Mouse (Mus musculus) brown adipose tissue, adult 24 weeks (tissue): ENCODE results near the gene Adgra3. TPM values are rescaled to one million over a fixed set of nuclear protein-coding genes. Genes with fewer than 3 reads are reported as not detected.

Source experiments
- H3K27ac ChIP-seq: fragments of 200-500 bp; replicated peaks from 2 replicates; pipeline ENCODE4 v1.5.1; 2012; ENCODE audit warnings: low read depth, mild to moderate bottlenecking, low read length
- H3K4me1 ChIP-seq: fragments of 200-500 bp; 2 replicates; pipeline ENCODE4 v1.6.1; 2012; ENCODE audit warnings: low read length, mixed read lengths; ENCODE audit not compliant: control insufficient read depth, insufficient read depth, insufficient read length
- H3K4me3 ChIP-seq: fragments of 200-500 bp; 2 replicates; pipeline ENCODE4 v1.5.1; 2012; ENCODE audit warnings: low read depth, mild to moderate bottlenecking, low read length, moderate library complexity; ENCODE audit not compliant: insufficient read depth
- polyA plus RNA-seq: library from polyadenylated mRNA; stranded (reverse); fragments of >200 nt; gene quantifications from 2 replicates; pipeline ENCODE4 v1.2.4, GENCODE M21; 2012; ENCODE audit not compliant: missing spikeins, insufficient read depth, insufficient read length

Gene Adgra3
- polyA plus RNA-seq, 1 experiment, result 10.1 TPM

DNA sequence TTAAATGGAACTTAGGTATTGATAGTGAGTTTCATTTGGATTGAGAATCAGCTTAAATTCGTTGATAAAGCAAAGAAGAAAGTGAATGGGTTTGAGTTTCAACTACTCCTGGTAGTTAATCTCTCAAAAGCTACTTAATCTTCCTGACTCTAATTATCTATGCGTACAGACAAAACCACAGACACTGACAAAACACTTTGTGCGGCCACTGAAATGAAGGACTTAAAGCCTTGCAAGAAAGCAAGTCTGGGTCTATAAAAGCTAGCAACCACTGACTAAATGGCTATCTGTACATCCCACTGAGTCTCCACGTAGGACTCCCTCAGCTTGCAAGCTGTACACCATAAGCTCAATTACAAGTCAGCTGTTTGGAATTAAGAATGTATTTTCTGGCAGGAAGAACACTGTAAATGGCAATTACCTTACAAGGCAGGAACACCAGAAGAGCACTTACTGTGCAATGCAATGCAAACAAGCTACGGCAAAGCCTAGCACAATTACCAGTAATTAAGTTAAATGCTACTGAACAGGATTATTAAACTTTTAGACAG is 43.6 kb downstream of the Adgra3 start:
- Histone ChIP-seq H3K4me1 (no peaks in the 10 kb centered on the region), H3K4me3 (no peak overlapping the region), H3K27ac (no peak overlapping the region)

- Histone ChIP-seq H3K4me1 (no peaks in the 10 kb centered on the region), H3K27ac (no peak overlapping the region), H3K4me3 (no peak overlapping the region)
Observed at GRCm38 (mm10) chr5:50014658-50015057, 44.1 kb downstream of the Adgra3 start.

- Histone ChIP-seq H3K4me3 (no peak overlapping the region), H3K4me1 (no peaks in the 10 kb centered on the region), H3K27ac (no peak overlapping the region)
Observed at GRCm38 (mm10) chr5:50013965-50014364, 44.8 kb downstream of the Adgra3 start.

GRCm38 (mm10) chr5:50008841-50009240 is 50.0 kb downstream of the Adgra3 start:
- no peak overlapping the region for H3K27ac ChIP-seq
- H3K4me3 ChIP-seq, result no peak overlapping the region
- no peaks in the 10 kb centered on the region for H3K4me1 ChIP-seq

- Histone ChIP-seq H3K27ac (no peak overlapping the region), H3K4me1 (no peaks in the 10 kb centered on the region)
Observed at GRCm38 (mm10) chr5:50006915-50007658, 51.7 kb downstream of the Adgra3 start.

DNA sequence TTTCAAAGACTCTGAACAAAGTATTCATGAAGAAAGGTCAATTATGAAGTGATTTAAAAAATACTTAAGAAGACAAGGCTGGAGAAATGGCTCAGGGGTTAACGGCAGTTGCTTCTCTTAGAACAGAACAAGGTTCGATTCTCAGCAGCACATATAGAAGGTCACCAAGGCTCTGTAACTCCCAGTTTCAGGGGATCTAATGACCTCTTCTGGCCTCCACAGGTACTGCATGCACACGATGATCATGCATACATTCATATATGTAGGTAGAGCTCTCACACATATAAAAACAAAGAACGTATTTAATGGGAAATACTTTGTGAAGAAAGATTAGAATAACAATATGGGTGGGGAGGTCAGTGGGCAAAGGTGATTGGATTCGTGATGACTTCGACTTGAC is 56.5 kb downstream of the Adgra3 start:
- H3K4me3 ChIP-seq, result no peak overlapping the region
- H3K27ac ChIP-seq, result no peak overlapping the region
- no peaks in the 10 kb centered on the region for H3K4me1 ChIP-seq

More at GRCm38 (mm10) chr5:50006915-50007658, 51.7 kb downstream of the Adgra3 start:
- no peak overlapping the region for H3K4me3 ChIP-seq

DNA sequence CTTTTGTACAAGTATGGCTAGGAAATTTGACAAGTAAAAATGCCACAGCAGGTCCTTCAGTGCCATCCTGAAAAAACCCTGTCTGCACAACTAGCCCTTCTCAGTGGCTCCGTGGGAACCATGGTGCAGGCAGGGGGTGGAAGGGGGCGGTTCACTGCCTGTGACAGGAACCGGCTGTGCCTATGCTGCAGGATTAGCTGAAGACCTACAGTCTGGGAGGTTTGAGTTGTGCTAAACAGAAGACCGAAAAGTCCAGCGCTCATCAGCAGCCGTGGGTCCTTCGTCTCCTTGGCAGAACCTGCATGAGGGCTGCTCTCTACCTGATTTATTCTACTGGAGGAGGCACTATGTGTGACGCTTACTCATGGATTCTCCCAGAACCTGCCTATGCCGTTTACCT is 59.0 kb downstream of the Adgra3 start:
- H3K4me1 ChIP-seq, result no peaks in the 10 kb centered on the region
- H3K4me3 ChIP-seq, result no peak overlapping the region
- no peak overlapping the region for H3K27ac ChIP-seq

GRCm38 (mm10) chr5:49997019-49997418 is 61.8 kb downstream of the Adgra3 start:
- no peak overlapping the region for H3K27ac ChIP-seq

GRCm38 (mm10) chr5:49996457-49996856 is 62.3 kb downstream of the Adgra3 start:
- Histone ChIP-seq H3K4me1 (no peaks in the 10 kb centered on the region), H3K27ac (no peak overlapping the region), H3K4me3 (no peak overlapping the region)

More at GRCm38 (mm10) chr5:49997019-49997418, 61.8 kb downstream of the Adgra3 start:
- Histone ChIP-seq H3K4me1 (no peaks in the 10 kb centered on the region), H3K4me3 (no peak overlapping the region)

DNA sequence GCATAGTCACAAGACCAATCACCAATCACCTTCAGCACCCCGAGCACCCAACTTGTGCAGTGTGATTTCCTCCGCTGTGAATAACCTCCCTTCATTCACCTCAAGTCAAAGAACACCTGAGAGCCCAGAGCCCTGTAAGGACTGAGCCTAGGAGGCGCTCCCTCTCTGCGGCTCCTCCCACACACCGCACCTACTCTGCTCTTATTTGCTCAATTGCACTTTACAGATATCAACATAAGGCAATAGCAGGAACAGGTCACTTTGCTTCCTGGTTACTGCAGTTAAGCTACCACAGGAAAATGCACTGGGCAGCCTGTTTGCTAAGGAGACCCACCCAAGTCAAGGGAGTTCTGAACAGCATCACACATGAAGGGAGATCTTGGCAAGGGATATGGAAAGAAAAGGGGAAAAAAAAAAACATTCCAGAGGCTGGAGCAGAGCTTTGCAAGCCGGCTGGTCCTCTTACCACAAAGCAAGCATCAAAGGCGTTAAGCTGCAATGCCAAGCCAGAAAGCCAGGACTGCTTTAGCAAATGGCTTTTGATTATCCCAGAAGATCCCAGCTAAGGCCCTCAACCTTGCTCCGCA is 68.0 kb downstream of the Adgra3 start:
- Histone ChIP-seq H3K27ac (no peak overlapping the region), H3K4me3 (no peak overlapping the region), H3K4me1 (no peaks in the 10 kb centered on the region)

GRCm38 (mm10) chr5:49988015-49988798 is 70.6 kb downstream of the Adgra3 start:
- no peak overlapping the region for H3K4me3 ChIP-seq
- H3K27ac ChIP-seq, result no peak overlapping the region

GRCm38 (mm10) chr5:49980727-49981126 is 78.1 kb downstream of the Adgra3 start:
- no peaks in the 10 kb centered on the region for H3K4me1 ChIP-seq
- no peak overlapping the region for H3K4me3 ChIP-seq
- H3K27ac ChIP-seq, result no peak overlapping the region

More at GRCm38 (mm10) chr5:49988015-49988798, 70.6 kb downstream of the Adgra3 start:
- H3K4me1 ChIP-seq, result no peaks in the 10 kb centered on the region

DNA sequence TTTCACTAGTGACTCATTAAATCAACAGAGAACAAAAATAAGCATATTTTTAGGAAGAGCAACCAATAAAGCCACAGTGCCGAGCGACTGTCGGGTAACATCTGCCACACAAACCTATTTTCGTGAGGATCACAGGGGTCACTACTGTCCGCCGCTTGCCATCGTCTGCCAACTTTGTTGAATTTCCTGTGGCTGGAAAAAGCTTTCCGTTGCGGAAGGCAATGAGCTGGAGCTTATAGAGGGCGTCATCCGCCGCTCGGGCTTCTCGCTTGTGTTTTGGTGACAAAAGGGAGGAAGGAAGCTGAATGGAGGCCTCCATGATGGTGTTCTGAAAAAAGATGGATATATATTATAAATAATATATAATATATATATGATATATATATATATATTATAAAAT is 79.6 kb downstream of the Adgra3 start:
- Histone ChIP-seq H3K4me1 (no peaks in the 10 kb centered on the region), H3K27ac (no peak overlapping the region), H3K4me3 (no peak overlapping the region)

GRCm38 (mm10) chr5:49975971-49976370 is 82.8 kb downstream of the Adgra3 start:
- H3K4me3 ChIP-seq, result no peak overlapping the region
- no peak overlapping the region for H3K27ac ChIP-seq
- no peaks in the 10 kb centered on the region for H3K4me1 ChIP-seq

GRCm38 (mm10) chr5:49974211-49974610 is 84.6 kb downstream of the Adgra3 start:
- Histone ChIP-seq H3K4me1 (no peaks in the 10 kb centered on the region), H3K4me3 (no peak overlapping the region), H3K27ac (no peak overlapping the region)
